Mouse (Mus musculus) limb, embryonic 14.5 days (tissue): ENCODE measurements around the gene Acadl. TPM values are rescaled to one million over a fixed set of nuclear protein-coding genes. Genes with fewer than 3 reads are reported as not detected.

Source experiments
- ATAC-seq: fragments of 200-750 bp; cut with Nextera tagmentation; 2 replicates; pipeline ENCODE4 v1.8.0; 2017; ENCODE audit warnings: low read depth, moderate number of reproducible peaks, moderate TSS enrichment; ENCODE audit not compliant: low FRiP score
- DNase-seq: peaks from one replicate; pipeline ENCODE4 v3.0.0-alpha.2; 2015; ENCODE audit warnings: low spot score
- H3K27ac ChIP-seq: fragments of 300-500 bp; sonication (generic); replicated peaks from 2 replicates; pipeline ENCODE4 v1.5.1; 2014; ENCODE audit warnings: low read depth, mild to moderate bottlenecking, low read length, moderate library complexity, mixed read lengths
- H3K27me3 ChIP-seq: fragments of 300-500 bp; sonication (generic); 2 replicates; pipeline ENCODE4 v1.6.1; 2014; ENCODE audit warnings: low read length, mixed read lengths; ENCODE audit not compliant: control insufficient read depth, insufficient read depth
- H3K36me3 ChIP-seq: fragments of 300-500 bp; sonication (generic); 2 replicates; pipeline ENCODE4 v1.6.1; 2014; ENCODE audit warnings: mild to moderate bottlenecking, low read length, moderate library complexity, mixed read lengths; ENCODE audit not compliant: control insufficient read depth, insufficient read depth
- H3K4me1 ChIP-seq: fragments of 300-500 bp; sonication (generic); 2 replicates; pipeline ENCODE4 v1.6.1; 2014; ENCODE audit warnings: antibody characterized with exemption, low read length, mixed read lengths; ENCODE audit not compliant: control insufficient read depth, insufficient read depth
- H3K4me2 ChIP-seq: fragments of 300-500 bp; sonication (generic); replicated peaks from 2 replicates; pipeline ENCODE4 v1.6.1; 2014; ENCODE audit warnings: low read depth, mild to moderate bottlenecking, low read length, moderate library complexity; ENCODE audit not compliant: severe bottlenecking
- H3K4me3 ChIP-seq: fragments of 300-500 bp; sonication (generic); replicated peaks from 2 replicates; pipeline ENCODE4 v1.5.1; 2014; ENCODE audit warnings: low read length
- H3K9ac ChIP-seq: fragments of 300-500 bp; sonication (generic); 2 replicates; pipeline ENCODE4 v1.6.1; 2014; ENCODE audit warnings: mild to moderate bottlenecking, low read depth, low read length, moderate library complexity; ENCODE audit not compliant: severe bottlenecking
- H3K9me3 ChIP-seq: fragments of 300-500 bp; sonication (generic); 2 replicates; pipeline ENCODE4 v1.6.1; 2016; ENCODE audit warnings: low read length; ENCODE audit not compliant: control insufficient read depth
- POLR2A ChIP-seq: fragments of 200-500 bp; IDR thresholded peaks from 2 replicates; pipeline ENCODE4 v1.8.0; 2012; ENCODE audit warnings: inconsistent platforms, mild to moderate bottlenecking, moderate library complexity, borderline replicate concordance; ENCODE audit not compliant: insufficient read depth, insufficient read length; ENCODE audit errors: extremely low read depth
- WGBS: fragments of 180-500 bp; shearing (Covaris S2); extraction: QIAGEN DNeasy Blood & Tissue Kit; methylation state at CpG from one replicate; pipeline ENCODE4 v1.1.7; 2014; 5-methylcytosine and 5-hydroxymethylcytosine counted together
- polyA plus RNA-seq, 2 experiments: library from polyadenylated mRNA; depleted of rRNA in 1 of 2; stranded (reverse) in 1 of 2; unstranded in 1 of 2; fragments of >200 nt; fragmentation: Nextera tagmentation in 1 of 2; extraction: Ambion mirVana in 1 of 2; gene quantifications; 2 replicates each; pipeline versions ENCODE4 v1.2.1 to v1.2.3; 2012 to 2014

The Acadl gene
- polyA plus RNA-seq, 2 experiments, result 32.4 to 86.0 TPM

GRCm38 (mm10) chr1:66861764-66862672, 1.1 kb downstream of the Acadl start:
- H3K4me2 ChIP-seq, result peak overlapping the region; percentile 53
- ATAC-seq (no peak), DNase-seq (peak; percentile 24)
- peak overlapping the region; percentile 77 for H3K4me3 ChIP-seq
- H3K4me1 ChIP-seq, result no peaks in the 10 kb centered on the region
- no peak overlapping the region; the same call in 1 of the 2 replicates for H3K9ac ChIP-seq
- peaks cover 11% of the 10 kb centered on the region; the same call in 1 of the 2 replicates for H3K36me3 ChIP-seq
- no peaks in the 10 kb centered on the region for H3K27me3 ChIP-seq
- no peak for TF ChIP-seq POLR2A
- no peak overlapping the region for H3K27ac ChIP-seq
- peaks cover 13% of the 10 kb centered on the region; the same call in 1 of the 2 replicates for H3K9me3 ChIP-seq
- WGBS, result 27% methylated on average over 14 of the region's 14 CpGs

DNA sequence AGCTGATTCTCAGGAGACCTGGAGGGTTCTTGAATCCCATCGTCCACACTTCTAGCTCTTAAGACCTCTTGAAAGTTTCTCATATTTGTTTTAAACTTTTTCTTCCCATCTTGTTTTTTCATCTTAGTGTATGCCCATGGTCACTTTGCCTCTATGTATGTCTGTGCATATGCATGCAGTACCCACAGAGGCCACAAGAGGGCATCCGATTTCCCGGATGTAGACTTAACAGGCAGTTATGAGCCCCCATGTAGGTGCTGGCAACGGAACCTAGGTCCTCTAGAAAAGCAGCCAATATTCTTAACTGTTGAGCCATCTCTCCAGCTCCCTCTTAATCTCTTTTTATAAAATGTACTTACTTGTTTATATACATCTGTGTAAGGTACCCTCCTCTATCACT, 15.6 kb downstream of the Acadl start:
- no peak for DNase-seq
- Histone ChIP-seq H3K9ac (no peak overlapping the region), H3K9me3 (peaks cover 3% of the 10 kb centered on the region; the same call in 1 of the 2 replicates), H3K4me2 (no peak overlapping the region), H3K27me3 (no peaks in the 10 kb centered on the region), H3K36me3 (peaks cover 42% of the 10 kb centered on the region), H3K4me3 (no peak overlapping the region), H3K27ac (no peak overlapping the region), H3K4me1 (no peaks in the 10 kb centered on the region)
- no peak for ATAC-seq
- TF ChIP-seq POLR2A, result no peak
- WGBS, result 93% methylated on average over 4 of the region's 4 CpGs

- Histone ChIP-seq H3K4me3 (no peak overlapping the region), H3K9me3 (peaks cover 3% of the 10 kb centered on the region; the same call in 1 of the 2 replicates), H3K36me3 (peaks cover 36% of the 10 kb centered on the region)
These were observed 17.3 kb downstream of the Acadl start for GRCm38 (mm10) chr1:66845690-66846318.

GRCm38 (mm10) chr1:66841938-66842337, 21.1 kb downstream of the Acadl start:
- Histone ChIP-seq H3K27ac (no peak overlapping the region), H3K36me3 (peaks cover 29% of the 10 kb centered on the region), H3K4me1 (no peaks in the 10 kb centered on the region), H3K27me3 (no peaks in the 10 kb centered on the region), H3K4me2 (no peak overlapping the region), H3K4me3 (no peak overlapping the region), H3K9ac (no peak overlapping the region), H3K9me3 (no peaks in the 10 kb centered on the region)
- DNase-seq (no peak), ATAC-seq (no peak)
- WGBS, result 75% methylated on average over 10 of the region's 10 CpGs
- TF ChIP-seq POLR2A, result no peak

More at GRCm38 (mm10) chr1:66845690-66846318, 17.3 kb downstream of the Acadl start:
- no peaks in the 10 kb centered on the region for H3K4me1 ChIP-seq
- H3K27ac ChIP-seq, result no peak overlapping the region
- ATAC-seq (no peak), DNase-seq (no peak)
- TF ChIP-seq POLR2A, result no peak
- WGBS, result 87% methylated on average over 5 of the region's 5 CpGs
- no peak overlapping the region for H3K9ac ChIP-seq
- no peaks in the 10 kb centered on the region for H3K27me3 ChIP-seq
- H3K4me2 ChIP-seq, result no peak overlapping the region

- H3K27ac ChIP-seq, result no peak overlapping the region
- ATAC-seq, result no peak
- WGBS, result 65% methylated on average over 6 of the region's 6 CpGs
These were observed 21.6 kb downstream of the Acadl start for GRCm38 (mm10) chr1:66841510-66841909.

More at GRCm38 (mm10) chr1:66841510-66841909, 21.6 kb downstream of the Acadl start:
- DNase-seq, result no peak
- Histone ChIP-seq H3K27me3 (no peaks in the 10 kb centered on the region), H3K36me3 (peaks cover 30% of the 10 kb centered on the region), H3K9ac (no peak overlapping the region), H3K4me2 (no peak overlapping the region), H3K4me3 (no peak overlapping the region), H3K9me3 (no peaks in the 10 kb centered on the region), H3K4me1 (no peaks in the 10 kb centered on the region)
- TF ChIP-seq POLR2A, result no peak
